14 mouse cellular contexts compared by ENCODE assay signal in the genomic region with DNA sequence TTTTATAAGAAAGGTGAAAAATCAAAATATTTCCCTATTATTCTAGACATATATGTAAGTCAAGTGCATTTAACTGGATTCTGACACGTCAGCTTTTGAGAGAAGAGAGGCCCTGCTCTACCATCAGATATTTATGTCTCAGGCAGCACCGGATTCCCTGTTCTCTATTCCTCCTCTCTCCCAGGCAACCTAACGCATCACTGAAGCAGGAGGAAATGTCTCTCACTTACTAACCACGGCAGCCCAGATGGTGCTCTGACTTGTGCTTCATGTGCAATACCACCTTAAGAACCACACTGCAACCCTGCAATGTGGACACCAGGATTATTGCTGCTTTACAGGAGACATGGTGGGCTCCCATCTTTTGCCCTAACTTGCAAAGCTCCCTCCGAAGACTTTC. TPM values are rescaled to one million over a fixed set of nuclear protein-coding genes. Genes with fewer than 3 reads are reported as not detected.
DNase-seq lines count a peak whose midpoint lies in the region.
"Had no signal": no experiment of that assay in that cellular context is flagged by ENCODE, and none has a peak within 500 bp of the region (broad histone marks: within the 10 kb centered on the region; RNA-seq: fewer than 3 reads in every experiment).

No protein-coding gene starts in this region.

- intact Hi-C loops in left cerebral cortex, postnatal 14 days (cut with DNase I) = no loop called here
- intact Hi-C loops in left cerebral cortex, postnatal 10 days (cut with DNase I) = no loop called here

- DNase-seq in left cerebral cortex, postnatal 14 days (ENCODE audit: low spot score in 2 of 2) = peak; percentile 28 to 31
- no peak for DNase-seq in left cerebral cortex, postnatal 10 days (ENCODE audit: extremely low spot score in 1 of 2, low spot score in 2 of 2)
- peak; percentile 29 for DNase-seq in right cerebral cortex, adult 18-20 months
- DNase-seq in right cerebral cortex, postnatal 4 days = no peak
- DNase-seq in brain, adult 2 months (ENCODE audit: low read depth, low spot score) = peak; percentile 66
- no peak for DNase-seq in layer of hippocampus, adult 11-12 months (ENCODE audit: low spot score)
- DNase-seq: adrenal gland, adult 2 months; adrenal gland, postnatal 10 days; adrenal gland, postnatal 25 days; cerebellum, adult 11-12 months; cerebellum, adult 2 months; cerebellum, adult 9-10 months; cerebellum, postnatal 10 days; cerebellum, postnatal 25 days had no signal

RNA-seq across cellular contexts. Expression of a gene that starts 18.7 kb away (rescaled TPM):
- 10 to 100 TPM; 30.8 to 31.2 TPM for total RNA-seq in left cerebral cortex, postnatal 14 days (2021)
- total RNA-seq in left cerebral cortex, postnatal 10 days (2021) = 10 to 100 TPM; 30.4 to 33.6 TPM

RNA-seq across cellular contexts. Expression of a gene that starts 40.0 kb away (rescaled TPM):
- 10 to 100 TPM; 26.4 to 32.4 TPM for total RNA-seq in left cerebral cortex, postnatal 14 days (2021)
- total RNA-seq in left cerebral cortex, postnatal 10 days (2021) = 10 to 100 TPM; 26.2 to 26.7 TPM

Comparison
In these comparisons a context has a peak if more than half of its experiments do, and no peak if none do; other contexts are left out.
1. DNase-seq: peak in left cerebral cortex, postnatal 14 days (2 of 2), right cerebral cortex, adult 18-20 months (single experiment) and brain, adult 2 months (single experiment); none in left cerebral cortex, postnatal 10 days (0 of 2), right cerebral cortex, postnatal 4 days (single experiment) and layer of hippocampus, adult 11-12 months (single experiment).